ENCODE assay signal across 8 mouse cellular contexts in genomic region chr17:25837076-25837410, GRCm38 (mm10). TPM values are rescaled to one million over a fixed set of nuclear protein-coding genes. Genes with fewer than 3 reads are reported as not detected.
DNase-seq lines count a peak whose midpoint lies in the region; ATAC-seq lines count a peak whose summit lies in the region.

Rhbdl1 (minus strand) TSS chr17:25837295.

- H3K9ac ChIP-seq in forebrain, embryonic 11.5 days (ENCODE audit: low read length): peak within 1 kb of the TSS; percentile 58
- peak within 1 kb of the TSS; percentile 62 for H3K9ac ChIP-seq in heart, embryonic 15.5 days
- peak within 1 kb of the TSS; percentile 58 for H3K9ac ChIP-seq in liver, embryonic 11.5 days (ENCODE audit: low read depth, low read length)

- H3K4me2 ChIP-seq in forebrain, embryonic 11.5 days (ENCODE audit: low read depth, low read length, severe bottlenecking): peak within 1 kb of the TSS; percentile 79
- peak within 1 kb of the TSS; percentile 90 for H3K4me2 ChIP-seq in heart, embryonic 15.5 days
- H3K4me2 ChIP-seq in liver, embryonic 11.5 days: peak within 1 kb of the TSS; percentile 77

- H3K27me3 ChIP-seq in forebrain, embryonic 11.5 days (ENCODE audit: control insufficient read depth, insufficient read depth, low read length): no peaks in the 10 kb centered on the region
- H3K27me3 ChIP-seq in heart, embryonic 15.5 days: no peaks in the 10 kb centered on the region
- no peaks in the 10 kb centered on the region for H3K27me3 ChIP-seq in liver, embryonic 11.5 days (replicated peaks; ENCODE audit: control insufficient read depth, insufficient read depth, low read length)

- H3K27ac ChIP-seq in forebrain, embryonic 11.5 days (ENCODE audit: low read depth, low read length): peak within 1 kb of the TSS; percentile 50
- H3K27ac ChIP-seq in heart, embryonic 15.5 days: peak within 1 kb of the TSS; percentile 69
- H3K27ac ChIP-seq in liver, embryonic 11.5 days (ENCODE audit: low read depth, low read length): peak within 1 kb of the TSS; percentile 8; the same call in 1 of the 2 replicates

- WGBS in forebrain, embryonic 11.5 days: 2% methylated on average over 29 of the region's 29 CpGs
- 8% methylated on average over 29 of the region's 29 CpGs for WGBS in heart, embryonic 15.5 days
- 7% methylated on average over 29 of the region's 29 CpGs for WGBS in liver, embryonic 11.5 days

- H3K36me3 ChIP-seq in forebrain, embryonic 11.5 days (ENCODE audit: control insufficient read depth, insufficient read depth, low read length): peaks cover 15% of the 10 kb centered on the region
- H3K36me3 ChIP-seq in heart, embryonic 15.5 days: peaks cover 40% of the 10 kb centered on the region
- H3K36me3 ChIP-seq in liver, embryonic 11.5 days (ENCODE audit: control insufficient read depth, insufficient read depth, low read length): peaks cover 37% of the 10 kb centered on the region

- H3K4me1 ChIP-seq in forebrain, embryonic 11.5 days (replicated peaks; ENCODE audit: control insufficient read depth, insufficient read depth, low read length): peaks cover 28% of the 10 kb centered on the region
- peaks cover 57% of the 10 kb centered on the region for H3K4me1 ChIP-seq in heart, embryonic 15.5 days (replicated peaks)
- peaks cover 39% of the 10 kb centered on the region for H3K4me1 ChIP-seq in liver, embryonic 11.5 days (replicated peaks; ENCODE audit: control insufficient read depth, insufficient read depth, low read length)

- peak; percentile 16; the same call in 1 of the 2 replicates for ATAC-seq in forebrain, embryonic 11.5 days (replicated peaks; ENCODE audit: low FRiP score)
- ATAC-seq in heart, embryonic 15.5 days (replicated peaks; ENCODE audit: insufficient number of reproducible peaks, insufficient read depth, low FRiP score, low read depth): peak; percentile 5; the same call in 1 of the 2 replicates
- ATAC-seq in liver, embryonic 11.5 days (replicated peaks; ENCODE audit: low FRiP score): no peak

- no peaks in the 10 kb centered on the region for H3K9me3 ChIP-seq in forebrain, embryonic 11.5 days (ENCODE audit: control insufficient read depth, low read length)
- H3K9me3 ChIP-seq in heart, embryonic 15.5 days (replicated peaks): no peaks in the 10 kb centered on the region
- H3K9me3 ChIP-seq in liver, embryonic 11.5 days (ENCODE audit: control insufficient read depth, low read length): no peaks in the 10 kb centered on the region

- peak within 1 kb of the TSS; percentile 30 for H3K4me3 ChIP-seq in forebrain, embryonic 11.5 days (ENCODE audit: low read depth, low read length)
- peak within 1 kb of the TSS; percentile 47 for H3K4me3 ChIP-seq in heart, embryonic 15.5 days
- peak within 1 kb of the TSS; percentile 40 for H3K4me3 ChIP-seq in liver, embryonic 11.5 days (ENCODE audit: low read depth, low read length)

- peak; percentile 38 to 42 for DNase-seq in B cell, adult 2 months
- peak; percentile 96 for DNase-seq in brain, adult 2 months (ENCODE audit: low read depth, low spot score)
- peak; percentile 81 for DNase-seq in forebrain, embryonic 11.5 days (ENCODE audit: low spot score)
- DNase-seq in kidney, postnatal 10 days: peak; percentile 84
- DNase-seq in liver, embryonic 11.5 days (ENCODE audit: low spot score): peak; percentile 71
- DNase-seq in naive thymus-derived CD4-positive, alpha-beta T cell, adult 2 months (ENCODE audit: low read depth): peak; percentile 57
- DNase-seq in testis, postnatal 14 days (ENCODE audit: low spot score): peak; percentile 68

RNA-seq across cellular contexts. Expression of gene Rhbdl1, which starts in this region (rescaled TPM):
- polyA plus RNA-seq in forebrain, embryonic 11.5 days (2014; fragmentation: Nextera tagmentation; extraction: Ambion mirVana): 2.1 and 2.7 TPM in 2 replicates
- polyA plus RNA-seq in heart, embryonic 15.5 days (2015; fragmentation: Nextera tagmentation; extraction: Ambion mirVana): 1.4 and 1.7 TPM in 2 replicates
- 0.60 and 1.6 TPM in 2 replicates for polyA plus RNA-seq in liver, embryonic 11.5 days (2014; fragmentation: Nextera tagmentation; extraction: Ambion mirVana)

Comparison
In these comparisons a context has a peak if more than half of its experiments do, and no peak if none do; other contexts are left out.
1. DNase-seq: peak in every context shown above with its lines; median percentile 96 in brain, adult 2 months; 84 in kidney, postnatal 10 days; 81 in forebrain, embryonic 11.5 days; 71 in liver, embryonic 11.5 days; 68 in testis, postnatal 14 days; 57 in naive thymus-derived CD4-positive, alpha-beta T cell, adult 2 months; 40 in B cell, adult 2 months.
2. H3K27ac ChIP-seq: peak in every context shown above with its lines; median percentile 69 in heart, embryonic 15.5 days; 50 in forebrain, embryonic 11.5 days; 8 in liver, embryonic 11.5 days.